Mouse (Mus musculus) limb, embryonic 13.5 days (tissue): ENCODE results near the gene Shmt1. TPM values are rescaled to one million over a fixed set of nuclear protein-coding genes. Genes with fewer than 3 reads are reported as not detected.
"Not testable (repeated sequence)": the region's sequence is repeated elsewhere in the genome, so short reads cannot be mapped to it uniquely, and the experiment has no call there.

Experiments
- ATAC-seq: fragments of 200-750 bp; cut with Nextera tagmentation; 2 replicates; pipeline ENCODE4 v1.8.0; 2017; ENCODE audit warnings: low read depth, moderate number of reproducible peaks, moderate TSS enrichment; ENCODE audit not compliant: low FRiP score
- H3K27ac ChIP-seq: fragments of 300-500 bp; sonication (generic); 2 replicates; pipeline ENCODE4 v1.5.1; 2015; ENCODE audit warnings: inconsistent platforms, mild to moderate bottlenecking, moderate library complexity
- H3K27me3 ChIP-seq: fragments of 300-500 bp; sonication (generic); 2 replicates; pipeline ENCODE4 v1.6.1; 2015; ENCODE audit warnings: mild to moderate bottlenecking, inconsistent platforms
- H3K36me3 ChIP-seq: fragments of 300-500 bp; sonication (generic); 2 replicates; pipeline ENCODE4 v1.6.1; 2015; ENCODE audit warnings: inconsistent platforms, mild to moderate bottlenecking, moderate library complexity
- H3K4me1 ChIP-seq: fragments of 300-500 bp; sonication (generic); 2 replicates; pipeline ENCODE4 v1.6.1; 2015; ENCODE audit warnings: inconsistent platforms
- H3K4me2 ChIP-seq: fragments of 300-500 bp; sonication (generic); replicated peaks from 2 replicates; pipeline ENCODE4 v1.6.1; 2015; ENCODE audit warnings: inconsistent platforms, mild to moderate bottlenecking, moderate library complexity
- H3K4me3 ChIP-seq: fragments of 300-500 bp; sonication (generic); 2 replicates; pipeline ENCODE4 v1.5.1; 2015; ENCODE audit warnings: moderate library complexity, mild to moderate bottlenecking, inconsistent platforms
- H3K9ac ChIP-seq: fragments of 300-500 bp; sonication (generic); 2 replicates; pipeline ENCODE4 v1.6.1; 2015; ENCODE audit warnings: mild to moderate bottlenecking, inconsistent platforms
- H3K9me3 ChIP-seq: fragments of 300-500 bp; sonication (generic); 2 replicates; pipeline ENCODE4 v1.6.1; 2016; ENCODE audit warnings: inconsistent platforms
- WGBS: fragments of 180-500 bp; shearing (Covaris S2); methylation state at CpG from one replicate; pipeline ENCODE4 v1.1.7; 2015; 5-methylcytosine and 5-hydroxymethylcytosine counted together
- polyA plus RNA-seq: library from polyadenylated mRNA; unstranded; fragments of >200 nt; fragmentation: Nextera tagmentation; extraction: Ambion mirVana; gene quantifications from 2 replicates; pipeline ENCODE4 v1.2.1, GENCODE M21; 2015

The Shmt1 gene
- polyA plus RNA-seq: 47.9 and 52.2 TPM in 2 replicates

- Histone ChIP-seq H3K4me2 (peak within 1 kb of the TSS; percentile 83), H3K4me3 (peak within 1 kb of the TSS; percentile 55), H3K9ac (peak within 1 kb of the TSS; percentile 62), H3K4me1 (peaks cover 27% of the 10 kb centered on the region)
- H3K9me3 ChIP-seq, H3K27ac ChIP-seq, ATAC-seq, H3K36me3 ChIP-seq, H3K27me3 ChIP-seq: not testable (repeated sequence)
- 43% methylated on average over 6 of the region's 6 CpGs for WGBS
Measured at GRCm38 (mm10) chr11:60811618-60812017, at the start of gene Shmt1. TSS of gene Shmt1 (minus strand) at chr11:60811718.

- 60% methylated on average over 3 of the region's 3 CpGs for WGBS
- no peak for ATAC-seq
- H3K36me3 ChIP-seq: peaks cover 86% of the 10 kb centered on the region
Measured at GRCm38 (mm10) chr11:60856587-60856986, 45.1 kb upstream of the Shmt1 start.

GRCm38 (mm10) chr11:60845415-60845814 lies 33.9 kb upstream of the Shmt1 start:
- Histone ChIP-seq H3K9me3 (no peaks in the 10 kb centered on the region), H3K36me3 (peaks cover 53% of the 10 kb centered on the region), H3K4me1 (no peaks in the 10 kb centered on the region), H3K9ac (peak overlapping the region; percentile 37; the same call in 1 of the 2 replicates), H3K4me2 (no peak overlapping the region), H3K27me3 (no peaks in the 10 kb centered on the region), H3K27ac (no peak overlapping the region), H3K4me3 (no peak overlapping the region)
- 82% methylated on average over 5 of the region's 5 CpGs for WGBS
- no peak for ATAC-seq

More at GRCm38 (mm10) chr11:60856587-60856986, 45.1 kb upstream of the Shmt1 start:
- Histone ChIP-seq H3K4me2 (no peak overlapping the region), H3K9me3 (no peaks in the 10 kb centered on the region), H3K27ac (no peak overlapping the region), H3K9ac (no peak overlapping the region), H3K4me1 (no peaks in the 10 kb centered on the region), H3K4me3 (no peak overlapping the region), H3K27me3 (no peaks in the 10 kb centered on the region)

GRCm38 (mm10) chr11:60843412-60843811 lies 31.9 kb upstream of the Shmt1 start:
- Histone ChIP-seq H3K27me3 (no peaks in the 10 kb centered on the region), H3K9ac (no peak overlapping the region), H3K4me3 (no peak overlapping the region), H3K36me3 (peaks cover 38% of the 10 kb centered on the region), H3K9me3 (no peaks in the 10 kb centered on the region), H3K4me2 (no peak overlapping the region), H3K4me1 (no peaks in the 10 kb centered on the region), H3K27ac (no peak overlapping the region)
- no peak for ATAC-seq
- 77% methylated on average over 5 of the region's 5 CpGs for WGBS

GRCm38 (mm10) chr11:60841467-60842200 lies 30.1 kb upstream of the Shmt1 start:
- Histone ChIP-seq H3K27me3 (no peaks in the 10 kb centered on the region), H3K4me3 (no peak overlapping the region), H3K27ac (no peak overlapping the region), H3K4me1 (no peaks in the 10 kb centered on the region), H3K4me2 (no peak overlapping the region), H3K9ac (no peak overlapping the region), H3K36me3 (peaks cover 35% of the 10 kb centered on the region), H3K9me3 (no peaks in the 10 kb centered on the region)
- no peak for ATAC-seq
- 76% methylated on average over 12 of the region's 12 CpGs for WGBS

GRCm38 (mm10) chr11:60837644-60838406 lies 26.3 kb upstream of the Shmt1 start:
- 94% methylated on average over 10 of the region's 10 CpGs for WGBS
- peaks cover 10% of the 10 kb centered on the region for H3K36me3 ChIP-seq
- no peak for ATAC-seq

GRCm38 (mm10) chr11:60836897-60837296 lies 25.4 kb upstream of the Shmt1 start:
- Histone ChIP-seq H3K9me3 (no peaks in the 10 kb centered on the region), H3K36me3 (peaks cover 10% of the 10 kb centered on the region), H3K4me1 (no peaks in the 10 kb centered on the region), H3K27ac (no peak overlapping the region), H3K27me3 (no peaks in the 10 kb centered on the region), H3K4me3 (no peak overlapping the region), H3K4me2 (no peak overlapping the region), H3K9ac (no peak overlapping the region)
- 96% methylated on average over 6 of the region's 6 CpGs for WGBS
- ATAC-seq: no peak

More at GRCm38 (mm10) chr11:60837644-60838406, 26.3 kb upstream of the Shmt1 start:
- Histone ChIP-seq H3K9me3 (no peaks in the 10 kb centered on the region), H3K27me3 (no peaks in the 10 kb centered on the region), H3K4me1 (no peaks in the 10 kb centered on the region), H3K4me3 (no peak overlapping the region), H3K9ac (no peak overlapping the region), H3K27ac (no peak overlapping the region), H3K4me2 (no peak overlapping the region)

- Histone ChIP-seq H3K9ac (peak within 1 kb of the TSS; percentile 84), H3K4me1 (peaks cover 8% of the 10 kb centered on the region), H3K27me3 (no peaks in the 10 kb centered on the region), H3K4me2 (peak within 1 kb of the TSS; percentile 84), H3K4me3 (peak within 1 kb of the TSS; percentile 77), H3K9me3 (no peaks in the 10 kb centered on the region), H3K27ac (peak within 1 kb of the TSS; percentile 70; the same call in 1 of the 2 replicates), H3K36me3 (no peaks in the 10 kb centered on the region)
- WGBS: under 1% methylated on average over 34 of the region's 34 CpGs
- peak; percentile 97 for ATAC-seq
Measured at GRCm38 (mm10) chr11:60830433-60831052, 19.0 kb upstream of the Shmt1 start, which contains the start of gene Dhrs7b. TSS of gene Dhrs7b (plus strand) at chr11:60830631.

- H3K27ac ChIP-seq: no peak overlapping the region
- no peaks in the 10 kb centered on the region for H3K9me3 ChIP-seq
- H3K4me1 ChIP-seq: peaks cover 8% of the 10 kb centered on the region
- 39% methylated on average over 2 of the region's 2 CpGs for WGBS
- no peak overlapping the region for H3K4me3 ChIP-seq
- no peaks in the 10 kb centered on the region for H3K27me3 ChIP-seq
- no peaks in the 10 kb centered on the region for H3K36me3 ChIP-seq
- H3K4me2 ChIP-seq: no peak overlapping the region
- ATAC-seq: no peak
- no peak overlapping the region for H3K9ac ChIP-seq
Measured at GRCm38 (mm10) chr11:60828903-60829302, 17.4 kb upstream of the Shmt1 start.

GRCm38 (mm10) chr11:60827241-60827945 lies 15.9 kb upstream of the Shmt1 start:
- Histone ChIP-seq H3K36me3 (no peaks in the 10 kb centered on the region), H3K9ac (no peak overlapping the region), H3K4me3 (no peak overlapping the region), H3K27me3 (no peaks in the 10 kb centered on the region), H3K9me3 (no peaks in the 10 kb centered on the region), H3K4me1 (peaks cover 8% of the 10 kb centered on the region), H3K27ac (no peak overlapping the region), H3K4me2 (no peak overlapping the region)
- 71% methylated on average over 4 of the region's 4 CpGs for WGBS
- ATAC-seq: no peak

GRCm38 (mm10) chr11:60826700-60827099 lies 15.2 kb upstream of the Shmt1 start:
- H3K27me3 ChIP-seq: no peaks in the 10 kb centered on the region
- H3K4me3 ChIP-seq: no peak overlapping the region
- H3K4me2 ChIP-seq: no peak overlapping the region
- H3K36me3 ChIP-seq: no peaks in the 10 kb centered on the region
- H3K4me1 ChIP-seq: peaks cover 8% of the 10 kb centered on the region
- 61% methylated on average over 1 of the region's 1 CpGs for WGBS
- H3K9me3 ChIP-seq: no peaks in the 10 kb centered on the region
- H3K27ac ChIP-seq: no peak overlapping the region
- H3K9ac ChIP-seq: no peak overlapping the region
- ATAC-seq: no peak
